Mouse (Mus musculus) lung, postnatal 0 days (tissue): ENCODE measurements around the gene Vgll4.

Source experiments
- CTCF ChIP-seq: IDR thresholded peaks from 2 replicates; pipeline ENCODE4 v1.5.1; 2016; ENCODE audit warnings: antibody characterized with exemption, mild to moderate bottlenecking
- EP300 ChIP-seq: IDR thresholded peaks from 2 replicates; pipeline ENCODE4 v1.6.1; 2016; ENCODE audit warnings: antibody characterized with exemption, mild to moderate bottlenecking, control low read depth

DNA sequence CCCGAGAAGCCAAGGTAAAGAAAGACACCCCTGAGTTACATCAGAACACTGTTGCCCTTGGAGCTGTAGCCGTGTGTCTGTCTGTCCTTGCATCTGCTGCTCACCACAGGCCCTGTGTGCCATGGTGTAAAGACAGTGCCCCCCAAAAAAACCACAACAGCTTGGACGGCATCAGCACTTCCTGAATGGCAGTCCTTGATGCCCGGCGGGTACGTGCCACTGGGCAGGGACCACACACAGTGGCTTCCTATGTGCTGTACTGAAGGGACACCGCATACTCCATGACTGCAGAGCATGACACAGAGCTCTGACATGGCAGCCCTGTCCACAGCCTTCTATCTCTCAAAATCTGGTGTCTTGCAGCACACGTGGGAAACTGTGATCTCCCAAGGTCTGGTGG is 120.0 kb downstream of the Vgll4 start:
- no peak for TF ChIP-seq EP300
- TF ChIP-seq CTCF: no peak
